Mouse (Mus musculus) kidney, embryonic 15.5 days (tissue): Measurements from ENCODE around the gene Mrpl37. TPM values are rescaled to one million over a fixed set of nuclear protein-coding genes. Genes with fewer than 3 reads are reported as not detected.

Source experiments
- ATAC-seq: fragments of 200-750 bp; cut with Nextera tagmentation; replicated peaks from 2 replicates; pipeline ENCODE4 v1.8.0; 2017; ENCODE audit warnings: moderate TSS enrichment; ENCODE audit not compliant: low FRiP score
- H3K27ac ChIP-seq: fragments of 300-500 bp; sonication (generic); 2 replicates; pipeline ENCODE4 v1.5.1; 2015; ENCODE audit warnings: mild to moderate bottlenecking, inconsistent platforms
- H3K27me3 ChIP-seq: fragments of 300-500 bp; sonication (generic); 2 replicates; pipeline ENCODE4 v1.6.1; 2015; ENCODE audit warnings: inconsistent platforms
- H3K36me3 ChIP-seq: fragments of 300-500 bp; sonication (generic); 2 replicates; pipeline ENCODE4 v1.6.1; 2015; ENCODE audit warnings: inconsistent platforms
- H3K4me1 ChIP-seq: fragments of 300-500 bp; sonication (generic); 2 replicates; pipeline ENCODE4 v1.6.1; 2015; ENCODE audit warnings: inconsistent platforms
- H3K4me2 ChIP-seq: fragments of 300-500 bp; sonication (generic); 2 replicates; pipeline ENCODE4 v1.6.1; 2015; ENCODE audit warnings: moderate library complexity, mild to moderate bottlenecking, inconsistent platforms
- H3K4me3 ChIP-seq: fragments of 300-500 bp; sonication (generic); replicated peaks from 2 replicates; pipeline ENCODE4 v1.5.1; 2015; ENCODE audit warnings: mild to moderate bottlenecking, inconsistent platforms
- H3K9ac ChIP-seq: fragments of 300-500 bp; sonication (generic); 2 replicates; pipeline ENCODE4 v1.6.1; 2015; ENCODE audit warnings: mild to moderate bottlenecking, inconsistent platforms
- H3K9me3 ChIP-seq: fragments of 300-500 bp; sonication (generic); replicated peaks from 2 replicates; pipeline ENCODE4 v1.6.1; 2016; ENCODE audit warnings: inconsistent platforms
- WGBS: fragments of 180-500 bp; shearing (Covaris S2); methylation state at CpG from one replicate; pipeline ENCODE4 v1.1.7; 2015; ENCODE audit warnings: mixed read lengths; 5-methylcytosine and 5-hydroxymethylcytosine counted together
- polyA plus RNA-seq: library from polyadenylated mRNA; unstranded; fragments of >200 nt; fragmentation: Nextera tagmentation; extraction: Ambion mirVana; gene quantifications from 2 replicates; pipeline ENCODE4 v1.2.1, GENCODE M21; 2015

The Mrpl37 gene
- polyA plus RNA-seq, 1 experiment from 2014 or later, result 108 TPM

DNA sequence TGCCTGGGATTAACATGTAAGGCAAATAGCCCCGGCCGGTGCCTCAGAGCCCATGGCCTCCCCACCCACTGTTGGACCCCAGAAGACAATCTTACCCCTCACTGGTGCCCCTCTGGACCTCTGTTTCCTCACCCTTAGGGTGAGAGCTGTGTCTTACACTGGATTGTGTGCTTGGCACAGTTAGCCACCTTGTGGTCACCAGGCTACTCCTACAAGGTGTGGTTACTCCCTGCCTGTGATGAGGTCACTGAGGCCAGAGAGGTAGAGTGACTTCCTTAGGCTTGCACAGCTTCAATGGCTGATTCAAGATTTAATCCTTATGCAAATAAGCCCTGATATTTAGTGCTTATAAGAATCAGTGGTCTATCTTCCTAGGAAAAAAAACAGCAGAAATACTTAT lies 29.7 kb downstream of the Mrpl37 start:
- no peaks in the 10 kb centered on the region for H3K27me3 ChIP-seq
- WGBS, result 83% methylated on average over 2 of the region's 2 CpGs

DNA sequence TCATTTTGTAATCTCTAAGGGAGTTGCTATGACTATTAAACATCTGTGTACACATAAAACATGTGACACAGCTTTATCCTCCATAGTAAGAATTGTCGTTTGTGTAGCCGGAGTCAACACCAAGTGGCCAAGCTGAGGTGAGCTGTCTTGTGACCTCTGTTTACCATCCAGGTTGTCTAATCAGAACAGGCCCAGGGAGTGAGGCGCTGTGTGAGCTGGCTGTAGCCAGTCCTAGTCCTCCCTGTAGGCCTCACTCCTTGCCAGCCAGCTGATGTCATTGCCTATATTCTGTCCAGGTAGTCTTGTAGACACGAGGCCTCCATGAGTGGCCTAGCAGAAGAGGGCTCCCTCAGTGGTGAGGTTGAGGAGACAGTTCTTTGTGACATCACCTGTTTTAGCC lies 31.0 kb downstream of the Mrpl37 start:
- H3K4me1 ChIP-seq, result no peaks in the 10 kb centered on the region
- no peak overlapping the region for H3K9ac ChIP-seq
- no peak for ATAC-seq
- no peak overlapping the region for H3K27ac ChIP-seq
- H3K36me3 ChIP-seq, result peaks cover 94% of the 10 kb centered on the region
- no peaks in the 10 kb centered on the region for H3K27me3 ChIP-seq
- WGBS, result 89% methylated on average over 4 of the region's 4 CpGs
- no peak overlapping the region for H3K4me2 ChIP-seq
- H3K4me3 ChIP-seq, result no peak overlapping the region
- H3K9me3 ChIP-seq, result no peaks in the 10 kb centered on the region

More for the DNA sequence above, 29.7 kb downstream of the Mrpl37 start:
- no peak; the same call in 1 of the 2 replicates for ATAC-seq
- Histone ChIP-seq H3K9ac (no peak overlapping the region), H3K36me3 (peaks cover 94% of the 10 kb centered on the region), H3K9me3 (no peaks in the 10 kb centered on the region), H3K4me1 (no peaks in the 10 kb centered on the region), H3K27ac (no peak overlapping the region), H3K4me3 (no peak overlapping the region), H3K4me2 (no peak overlapping the region)

DNA sequence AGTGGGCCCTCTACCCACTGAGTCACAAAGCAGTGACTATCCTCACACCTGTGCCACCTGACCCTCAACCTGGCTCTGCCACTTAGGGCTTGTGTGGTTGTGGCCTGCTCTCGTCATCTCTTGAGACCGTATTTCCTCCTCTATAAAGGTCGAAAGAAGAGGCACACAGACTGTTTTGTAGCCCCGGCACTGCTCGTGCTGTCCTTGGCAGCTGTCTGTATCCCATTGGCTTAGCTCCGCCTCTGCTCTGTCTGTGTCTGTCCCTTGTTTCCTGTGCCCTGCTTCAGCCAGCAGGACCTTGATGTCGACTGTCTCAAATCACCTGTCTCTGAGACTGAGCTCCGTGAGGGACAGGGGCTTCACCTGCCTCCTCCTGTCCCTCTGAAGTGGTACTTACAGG lies 40.2 kb downstream of the Mrpl37 start:
- Histone ChIP-seq H3K9me3 (no peaks in the 10 kb centered on the region), H3K4me2 (no peak overlapping the region), H3K4me1 (peaks cover 6% of the 10 kb centered on the region; the same call in 1 of the 2 replicates)

DNA sequence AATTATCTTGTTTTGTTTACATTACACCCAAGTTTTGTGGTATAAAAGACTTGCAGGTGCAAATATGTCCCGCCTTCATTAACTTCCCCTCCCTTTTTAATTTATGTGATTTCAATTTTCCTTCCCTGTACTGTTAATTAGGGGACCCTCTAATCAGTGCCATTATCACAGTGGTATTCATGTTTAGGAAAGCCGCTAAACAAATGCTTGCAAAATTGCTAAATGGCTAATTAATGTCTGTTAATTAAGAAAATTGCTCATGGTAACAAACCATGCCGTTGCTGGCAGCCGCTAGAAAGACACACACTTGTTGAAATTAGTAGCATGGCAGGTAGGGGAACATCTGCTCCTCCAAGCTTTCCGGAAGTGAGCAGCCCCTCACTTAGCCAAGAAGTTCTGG lies 41.3 kb downstream of the Mrpl37 start:
- no peak overlapping the region for H3K4me3 ChIP-seq
- H3K4me2 ChIP-seq, result no peak overlapping the region
- H3K9me3 ChIP-seq, result no peaks in the 10 kb centered on the region
- peaks cover 30% of the 10 kb centered on the region for H3K36me3 ChIP-seq
- H3K9ac ChIP-seq, result no peak overlapping the region
- peaks cover 6% of the 10 kb centered on the region; the same call in 1 of the 2 replicates for H3K4me1 ChIP-seq
- H3K27me3 ChIP-seq, result no peaks in the 10 kb centered on the region
- 80% methylated on average over 5 of the region's 5 CpGs for WGBS
- no peak for ATAC-seq
- no peak overlapping the region for H3K27ac ChIP-seq

More for the DNA sequence above, 40.2 kb downstream of the Mrpl37 start:
- Histone ChIP-seq H3K27me3 (no peaks in the 10 kb centered on the region), H3K9ac (no peak overlapping the region), H3K27ac (no peak overlapping the region), H3K36me3 (peaks cover 41% of the 10 kb centered on the region), H3K4me3 (no peak overlapping the region)
- WGBS, result 54% methylated on average over 8 of the region's 8 CpGs
- no peak for ATAC-seq

DNA sequence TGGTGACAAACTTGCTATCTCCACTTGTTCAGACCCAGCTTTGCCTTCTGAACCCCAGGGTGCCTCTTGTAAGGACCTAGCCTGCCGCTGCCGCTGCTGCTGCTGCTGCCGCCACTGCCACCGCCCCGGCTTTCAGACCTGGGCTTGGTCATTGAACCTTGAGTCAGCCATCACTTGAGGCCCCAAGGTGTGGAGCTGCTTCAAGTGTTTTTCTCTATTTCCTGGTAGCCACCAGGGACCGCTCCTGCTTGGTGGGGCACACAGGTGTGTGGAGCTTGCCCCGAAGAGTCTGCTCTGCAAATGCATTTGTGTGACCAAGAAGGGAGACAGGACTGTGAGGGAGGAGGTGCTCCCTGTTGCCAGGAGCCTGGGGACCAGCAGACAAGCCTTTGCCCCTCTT lies 41.8 kb downstream of the Mrpl37 start:
- H3K36me3 ChIP-seq, result peaks cover 28% of the 10 kb centered on the region
- no peak overlapping the region for H3K4me2 ChIP-seq
- WGBS, result 77% methylated on average over 7 of the region's 7 CpGs
- no peak overlapping the region for H3K27ac ChIP-seq
- H3K9me3 ChIP-seq, result no peaks in the 10 kb centered on the region
- peaks cover 6% of the 10 kb centered on the region; the same call in 1 of the 2 replicates for H3K4me1 ChIP-seq
- no peak overlapping the region for H3K9ac ChIP-seq
- ATAC-seq, result no peak
- no peak overlapping the region for H3K4me3 ChIP-seq
- H3K27me3 ChIP-seq, result no peaks in the 10 kb centered on the region

- no peaks in the 10 kb centered on the region for H3K36me3 ChIP-seq
- peaks cover 35% of the 10 kb centered on the region for H3K4me1 ChIP-seq
- no peaks in the 10 kb centered on the region for H3K9me3 ChIP-seq
- H3K9ac ChIP-seq, result no peak overlapping the region
- 66% methylated on average over 3 of the region's 3 CpGs for WGBS
- ATAC-seq, result no peak
- no peak overlapping the region for H3K4me2 ChIP-seq
- H3K27ac ChIP-seq, result no peak overlapping the region
- H3K27me3 ChIP-seq, result no peaks in the 10 kb centered on the region
- H3K4me3 ChIP-seq, result no peak overlapping the region
These were observed 45.2 kb downstream of the Mrpl37 start for GRCm38 (mm10) chr4:107021464-107021863.

- ATAC-seq, result no peak
- Histone ChIP-seq H3K4me3 (no peak overlapping the region), H3K27me3 (no peaks in the 10 kb centered on the region), H3K9me3 (no peaks in the 10 kb centered on the region), H3K9ac (no peak overlapping the region), H3K4me2 (no peak overlapping the region), H3K4me1 (peaks cover 45% of the 10 kb centered on the region), H3K27ac (no peak overlapping the region), H3K36me3 (no peaks in the 10 kb centered on the region)
- 62% methylated on average over 5 of the region's 5 CpGs for WGBS
These were observed 46.2 kb downstream of the Mrpl37 start for GRCm38 (mm10) chr4:107020287-107021000.

GRCm38 (mm10) chr4:107019027-107019426 lies 47.6 kb downstream of the Mrpl37 start:
- 45% methylated on average over 7 of the region's 7 CpGs for WGBS
- H3K27me3 ChIP-seq, result no peaks in the 10 kb centered on the region
- H3K9ac ChIP-seq, result no peak overlapping the region
- H3K4me3 ChIP-seq, result no peak overlapping the region
- no peak overlapping the region for H3K27ac ChIP-seq
- no peaks in the 10 kb centered on the region for H3K36me3 ChIP-seq
- H3K4me2 ChIP-seq, result no peak overlapping the region
- ATAC-seq, result no peak
- no peaks in the 10 kb centered on the region for H3K9me3 ChIP-seq
- H3K4me1 ChIP-seq, result peaks cover 59% of the 10 kb centered on the region

- Histone ChIP-seq H3K36me3 (no peaks in the 10 kb centered on the region), H3K9ac (no peak overlapping the region), H3K4me1 (peaks cover 60% of the 10 kb centered on the region), H3K4me3 (no peak overlapping the region), H3K4me2 (no peak overlapping the region), H3K27me3 (no peaks in the 10 kb centered on the region), H3K27ac (no peak overlapping the region), H3K9me3 (no peaks in the 10 kb centered on the region)
- 62% methylated on average over 3 of the region's 3 CpGs for WGBS
- ATAC-seq, result no peak
These were observed 48.1 kb downstream of the Mrpl37 start for GRCm38 (mm10) chr4:107018521-107018920.

GRCm38 (mm10) chr4:107017257-107017656 lies 49.4 kb downstream of the Mrpl37 start:
- ATAC-seq, result no peak

DNA sequence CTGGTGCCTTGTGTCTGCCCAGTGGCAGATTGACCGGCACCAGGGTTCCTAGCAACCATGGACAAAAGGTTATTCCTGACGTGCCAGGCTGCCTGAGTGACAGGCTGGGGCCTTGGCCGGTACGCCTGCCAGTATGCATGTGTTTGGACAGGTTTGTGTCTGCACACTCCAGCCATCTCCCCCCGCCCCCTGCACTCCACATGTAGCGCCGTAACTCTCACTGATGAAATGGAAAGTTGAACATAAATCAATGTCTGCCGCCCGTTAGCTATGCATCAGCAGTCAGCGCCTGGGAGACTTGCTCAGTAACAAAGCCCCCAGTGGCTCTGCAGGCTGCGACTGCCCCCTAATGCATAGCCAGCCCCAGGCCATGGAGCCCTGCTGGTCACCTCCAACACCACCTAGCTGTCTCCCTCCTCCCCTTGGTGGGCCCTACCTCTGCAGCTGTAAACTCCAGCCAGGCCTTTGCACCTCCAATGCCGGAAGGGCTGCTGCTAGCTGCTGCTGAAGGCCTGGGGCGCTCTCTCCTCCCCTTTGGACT lies 50.6 kb downstream of the Mrpl37 start:
- H3K27ac ChIP-seq, result peak overlapping the region; percentile 87
- peak overlapping the region; percentile 14; the same call in 1 of the 2 replicates for H3K4me2 ChIP-seq
- peaks cover 61% of the 10 kb centered on the region for H3K4me1 ChIP-seq
- H3K9ac ChIP-seq, result no peak overlapping the region
- WGBS, result 18% methylated on average over 13 of the region's 13 CpGs
- H3K4me3 ChIP-seq, result no peak overlapping the region
- H3K27me3 ChIP-seq, result no peaks in the 10 kb centered on the region
- peaks cover 4% of the 10 kb centered on the region; the same call in 1 of the 2 replicates for H3K36me3 ChIP-seq
- no peaks in the 10 kb centered on the region for H3K9me3 ChIP-seq
- peak; percentile 94 for ATAC-seq

More at GRCm38 (mm10) chr4:107017257-107017656, 49.4 kb downstream of the Mrpl37 start:
- H3K9me3 ChIP-seq, result no peaks in the 10 kb centered on the region
- no peak overlapping the region for H3K9ac ChIP-seq
- H3K36me3 ChIP-seq, result peaks cover 4% of the 10 kb centered on the region; the same call in 1 of the 2 replicates
- peaks cover 58% of the 10 kb centered on the region for H3K4me1 ChIP-seq
- H3K27ac ChIP-seq, result 0 out of 2 replicates have a peak overlapping the region, but pooled peaks have one; percentile 14
- H3K4me2 ChIP-seq, result no peak overlapping the region
- H3K4me3 ChIP-seq, result no peak overlapping the region
- no peaks in the 10 kb centered on the region for H3K27me3 ChIP-seq

DNA sequence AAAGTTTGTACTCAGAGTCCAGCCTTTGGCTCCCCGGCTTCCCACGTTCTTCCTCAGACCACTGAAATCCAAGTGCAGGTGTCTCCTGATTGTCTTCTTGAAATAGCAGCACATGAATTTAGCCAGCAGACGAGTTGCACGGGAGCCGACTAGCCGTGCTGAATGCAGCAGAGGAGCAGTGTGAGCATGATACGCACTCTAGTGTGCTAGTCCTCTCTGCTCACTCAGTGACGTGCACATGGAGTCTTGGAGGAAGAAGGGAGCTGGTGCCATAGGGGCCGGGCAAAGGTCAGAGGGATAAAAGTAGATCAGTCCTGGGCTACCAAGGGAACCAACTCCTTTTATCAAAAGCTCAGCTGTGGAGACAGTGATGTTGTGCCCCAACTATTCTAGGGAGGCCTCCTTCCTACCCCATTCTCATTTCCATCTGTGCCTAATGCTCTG lies 52.8 kb downstream of the Mrpl37 start:
- no peak for ATAC-seq
- Histone ChIP-seq H3K4me1 (peaks cover 54% of the 10 kb centered on the region), H3K4me2 (no peak overlapping the region), H3K9ac (no peak overlapping the region), H3K27ac (no peak overlapping the region), H3K27me3 (no peaks in the 10 kb centered on the region), H3K9me3 (no peaks in the 10 kb centered on the region), H3K4me3 (no peak overlapping the region), H3K36me3 (peaks cover 15% of the 10 kb centered on the region)
- 84% methylated on average over 9 of the region's 9 CpGs for WGBS
